Mouse (Mus musculus) sigmoid colon, adult 10 weeks (tissue): ENCODE data around the gene Gucy1a1. TPM values are rescaled to one million over a fixed set of nuclear protein-coding genes. Genes with fewer than 3 reads are reported as not detected.

ENCODE experiments used
- polyA plus RNA-seq: library from polyadenylated mRNA; stranded (reverse); fragments of 350-450 nt; fragmentation: Illumina TruSeq; extraction: RNeasy Lipid Tissue Mini Kit (QIAGEN cat#74804); gene quantifications from one replicate; pipeline ENCODE4 v1.2.3, GENCODE M21; 2014; ENCODE audit warnings: low read depth, low replicate concordance

The Gucy1a1 gene
- polyA plus RNA-seq: 57.7 TPM

GRCm38 (mm10) chr3:82145126-82145901, at the start of gene Gucy1a1:
Gene Gucy1a1 (minus strand): TSS chr3:82145789.

GRCm38 (mm10) chr3:82074201-82074851, 71.3 kb downstream of the Gucy1a1 start, which contains the start of gene Gucy1b1:
Gene Gucy1b1 (minus strand): TSS chr3:82074689.

Other genes starting within 250 kb of the Gucy1a1 start
- gene Ctso, start 213.2 kb downstream of the Gucy1a1 start, polyA plus RNA-seq: 80.1 TPM
- 2.1 TPM for gene Tdo2, start 169.6 kb downstream of the Gucy1a1 start, polyA plus RNA-seq
- 0.35 TPM for gene Asic5, start 163.5 kb downstream of the Gucy1a1 start, polyA plus RNA-seq
- gene Gucy1b1, start 71.1 kb downstream of the Gucy1a1 start, polyA plus RNA-seq: 35.3 TPM
- gene Map9, start 212.3 kb upstream of the Gucy1a1 start, polyA plus RNA-seq: 4.7 TPM